Mouse (Mus musculus) heart, postnatal 0 days (tissue): ENCODE measurements around the gene Stac2.

Source experiments
- CTCF ChIP-seq: IDR thresholded peaks from 2 replicates; pipeline ENCODE4 v1.5.1; 2016; ENCODE audit warnings: antibody characterized with exemption, control low read depth, low read depth
- EP300 ChIP-seq: IDR thresholded peaks from 2 replicates; pipeline ENCODE4 v1.6.1; 2016; ENCODE audit warnings: antibody characterized with exemption, low read depth

DNA sequence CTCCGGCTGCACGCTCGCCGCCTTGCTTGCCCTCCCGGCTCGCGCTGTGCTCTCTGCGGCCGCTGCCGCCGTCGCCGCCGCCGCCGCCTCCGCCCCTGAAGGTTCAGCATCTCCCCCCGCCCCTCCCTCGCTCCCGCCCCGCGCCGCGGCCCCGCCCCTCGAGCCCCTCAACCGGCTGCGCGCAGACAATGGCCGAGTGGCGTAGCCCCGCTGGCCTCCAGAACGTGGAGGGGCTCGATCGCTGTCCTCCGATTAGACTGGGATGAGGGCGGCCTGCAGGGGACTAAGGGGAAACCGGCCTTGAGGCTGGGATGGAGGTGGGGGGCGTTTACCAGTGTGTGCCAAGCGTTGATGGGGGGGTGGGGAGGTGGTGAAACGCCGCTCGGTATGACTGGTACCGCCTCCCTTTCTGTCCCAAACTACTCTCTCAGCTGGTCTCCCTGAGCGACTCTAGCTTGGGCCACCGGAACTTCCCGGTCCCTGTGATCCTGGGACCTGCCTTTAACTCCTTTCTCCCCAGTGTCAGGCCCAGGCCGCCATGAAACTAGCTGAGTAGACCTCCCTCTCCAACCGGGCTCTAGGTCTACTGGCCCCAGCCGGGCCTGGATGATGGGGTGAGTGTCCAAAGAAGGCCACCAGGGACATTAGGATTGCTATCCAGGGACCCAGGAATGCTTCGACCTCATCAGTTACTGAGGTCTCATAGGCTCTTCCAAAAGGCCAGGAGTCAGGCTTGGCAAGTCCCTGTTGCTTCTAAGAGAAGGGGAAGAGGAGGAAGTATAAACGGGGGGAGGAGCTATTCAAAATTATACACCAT, 30.5 kb downstream of the Stac2 start, which contains the start of gene Cacnb1:
- TF ChIP-seq CTCF = no peak
- TF ChIP-seq EP300 = no peak
